8 mouse cellular contexts compared by ENCODE assay signal in genomic region chr19:3946715-3947114, GRCm38 (mm10). TPM values are rescaled to one million over a fixed set of nuclear protein-coding genes. Genes with fewer than 3 reads are reported as not detected.
DNase-seq lines count a peak whose midpoint lies in the region; ATAC-seq and TF ChIP-seq lines count a peak whose summit lies in the region.

No protein-coding gene starts in this region.

- peak; percentile 61 for ATAC-seq in common myeloid progenitor, adult 5-6 weeks (replicated peaks; ENCODE audit: low read depth, poor library complexity, severe bottlenecking)
- ATAC-seq in kidney, postnatal 0 days (replicated peaks; ENCODE audit: low FRiP score, low read depth) = no peak; the same call in 1 of the 2 replicates
- peak; percentile 47; the same call in 1 of the 2 replicates for ATAC-seq in lung, embryonic 14.5 days (ENCODE audit: insufficient read depth)

- TF ChIP-seq CTCF in kidney, postnatal 0 days (IDR thresholded peaks at IDR 0.05; ENCODE audit: low read depth) = peak; percentile 95
- TF ChIP-seq CTCF in lung, embryonic 14.5 days (IDR thresholded peaks at IDR 0.05; ENCODE audit: low read depth) = peak; percentile 96
- peak; percentile 36; the same call in 1 of the 2 replicates for TF ChIP-seq CTCF in olfactory bulb, adult 2 months (IDR thresholded peaks at IDR 0.05; ENCODE audit: insufficient read depth, low read depth, low read length)

- no peak overlapping the region for H3K4me2 ChIP-seq in kidney, postnatal 0 days (ENCODE audit: low read length)
- no peak overlapping the region for H3K4me2 ChIP-seq in lung, embryonic 14.5 days

- no peaks in the 10 kb centered on the region for H3K9me3 ChIP-seq in kidney, postnatal 0 days (replicated peaks; ENCODE audit: low read length)
- no peaks in the 10 kb centered on the region for H3K9me3 ChIP-seq in lung, embryonic 14.5 days (ENCODE audit: low read depth, low read length)

- no peak overlapping the region for H3K9ac ChIP-seq in kidney, postnatal 0 days (ENCODE audit: low read depth, low read length)
- H3K9ac ChIP-seq in lung, embryonic 14.5 days = no peak overlapping the region

- no peaks in the 10 kb centered on the region for H3K36me3 ChIP-seq in kidney, postnatal 0 days (ENCODE audit: insufficient read depth, low read length)
- H3K36me3 ChIP-seq in lung, embryonic 14.5 days (ENCODE audit: insufficient read depth) = no peaks in the 10 kb centered on the region

- intact Hi-C loops in gastrocnemius, postnatal 36 days (cut with DNase I) = loop anchor here (1.0 to 5.0 kb wide), 2 partner anchors 36 to 67 kb away; no protein-coding TSS in a partner anchor

- DNase-seq in CD4-positive helper T cell, adult 2 months (ENCODE audit: low read depth, low spot score) = peak; percentile 62
- DNase-seq in Muller cell, postnatal 12 days (ENCODE audit: inconsistent ontology term) = peak; percentile 36
- DNase-seq in gastrocnemius, postnatal 36 days = peak; percentile 27 to 61
- DNase-seq in kidney, postnatal 0 days (ENCODE audit: low spot score) = peak; percentile 77
- DNase-seq in lung, embryonic 14.5 days = peak; percentile 86
- DNase-seq in thymus, postnatal 14 days = peak; percentile 81

- no peaks in the 10 kb centered on the region for H3K27me3 ChIP-seq in kidney, postnatal 0 days (ENCODE audit: insufficient read depth, low read length)
- H3K27me3 ChIP-seq in lung, embryonic 14.5 days (ENCODE audit: insufficient read depth, low read length) = no peaks in the 10 kb centered on the region

- H3K4me3 ChIP-seq in kidney, postnatal 0 days (replicated peaks; ENCODE audit: low read depth, low read length) = no peak overlapping the region
- no peak overlapping the region for H3K4me3 ChIP-seq in lung, embryonic 14.5 days (ENCODE audit: low read depth, low read length)
- no peak overlapping the region for H3K4me3 ChIP-seq in olfactory bulb, adult 2 months (ENCODE audit: insufficient read depth, low read depth, low read length)

- 17% methylated on average over 2 of the region's 2 CpGs for whole genome bisulfite sequencing in kidney, postnatal 0 days
- 10% methylated on average over 2 of the region's 2 CpGs for WGBS in lung, embryonic 14.5 days
- 24% methylated on average over 2 of the region's 2 CpGs for WGBS in olfactory bulb, adult 2 months

- H3K27ac ChIP-seq in kidney, postnatal 0 days = no peak overlapping the region
- no peak overlapping the region for H3K27ac ChIP-seq in lung, embryonic 14.5 days (ENCODE audit: low read depth)
- H3K27ac ChIP-seq in olfactory bulb, adult 2 months (ENCODE audit: insufficient read depth, low read depth, low read length) = no peak overlapping the region

- TF ChIP-seq POLR2A in olfactory bulb, adult 2 months (IDR thresholded peaks at IDR 0.05; ENCODE audit: insufficient read depth, low read depth, low read length) = no peak

- H3K4me1 ChIP-seq in kidney, postnatal 0 days (replicated peaks; ENCODE audit: insufficient read depth, low read length) = no peaks in the 10 kb centered on the region
- H3K4me1 ChIP-seq in lung, embryonic 14.5 days (ENCODE audit: insufficient read depth) = no peaks in the 10 kb centered on the region
- peaks cover 3% of the 10 kb centered on the region for H3K4me1 ChIP-seq in olfactory bulb, adult 2 months (ENCODE audit: control insufficient read depth, insufficient read depth, low read length)

RNA-seq across cellular contexts. Expression of gene Unc93b1, which starts 11.7 kb away (rescaled TPM):
- total RNA-seq in common myeloid progenitor, adult 5-6 weeks (2017) = 83.0 and 99.7 TPM in 2 replicates
- 1 to 10 TPM; 5.1 to 7.7 TPM for total RNA-seq in gastrocnemius, postnatal 36 days (2021)
- 24.2 and 25.5 TPM in 2 replicates for polyA plus RNA-seq in kidney, postnatal 0 days (2015; fragmentation: Nextera tagmentation; extraction: Ambion mirVana)
- polyA plus RNA-seq in lung, embryonic 14.5 days (2014; fragmentation: Nextera tagmentation; extraction: Ambion mirVana) = 13.3 and 14.8 TPM in 2 replicates
- polyA plus RNA-seq in olfactory bulb, adult 2 months (2012; ENCODE audit: insufficient read depth, insufficient read length, low replicate concordance, missing spikeins) = not detected in 2 replicates

RNA-seq across cellular contexts. Expression of gene Aldh3b3, which starts 11.7 kb away (rescaled TPM):
- 0.41 TPM in 1 of 2 replicates, not detected in the other for total RNA-seq in common myeloid progenitor, adult 5-6 weeks (2017)
- not detected for total RNA-seq in gastrocnemius, postnatal 36 days (2021)
- polyA plus RNA-seq in kidney, postnatal 0 days (2015; fragmentation: Nextera tagmentation; extraction: Ambion mirVana) = 0.07 TPM in 1 of 2 replicates, not detected in the other
- polyA plus RNA-seq in lung, embryonic 14.5 days (2014; fragmentation: Nextera tagmentation; extraction: Ambion mirVana) = not detected in 2 replicates
- polyA plus RNA-seq in olfactory bulb, adult 2 months (2012; ENCODE audit: insufficient read depth, insufficient read length, low replicate concordance, missing spikeins) = not detected in 2 replicates

RNA-seq across cellular contexts. Expression of gene Aldh3b1, which starts 17.1 kb away (rescaled TPM):
- 1.6 and 3.2 TPM in 2 replicates for total RNA-seq in common myeloid progenitor, adult 5-6 weeks (2017)
- 1 to 10 TPM in 1 of 2 experiments, under 1 TPM in 1; 0.92 to 1.6 TPM for total RNA-seq in gastrocnemius, postnatal 36 days (2021)
- polyA plus RNA-seq in kidney, postnatal 0 days (2015; fragmentation: Nextera tagmentation; extraction: Ambion mirVana) = 3.8 and 3.9 TPM in 2 replicates
- polyA plus RNA-seq in lung, embryonic 14.5 days (2014; fragmentation: Nextera tagmentation; extraction: Ambion mirVana) = 3.0 and 3.6 TPM in 2 replicates
- not detected in 2 replicates for polyA plus RNA-seq in olfactory bulb, adult 2 months (2012; ENCODE audit: insufficient read depth, insufficient read length, low replicate concordance, missing spikeins)

RNA-seq across cellular contexts. Expression of gene Aldh3b2, which starts 25.4 kb away (rescaled TPM):
- total RNA-seq in common myeloid progenitor, adult 5-6 weeks (2017) = 0.59 TPM in 1 of 2 replicates, not detected in the other
- under 1 TPM; 0.20 to 0.23 TPM for total RNA-seq in gastrocnemius, postnatal 36 days (2021)
- polyA plus RNA-seq in kidney, postnatal 0 days (2015; fragmentation: Nextera tagmentation; extraction: Ambion mirVana) = 4.2 and 5.8 TPM in 2 replicates
- polyA plus RNA-seq in lung, embryonic 14.5 days (2014; fragmentation: Nextera tagmentation; extraction: Ambion mirVana) = 0.62 and 1.0 TPM in 2 replicates
- not detected in 2 replicates for polyA plus RNA-seq in olfactory bulb, adult 2 months (2012; ENCODE audit: insufficient read depth, insufficient read length, low replicate concordance, missing spikeins)

RNA-seq across cellular contexts. Expression of gene Ndufs8, which starts 34.1 kb away (rescaled TPM):
- total RNA-seq in common myeloid progenitor, adult 5-6 weeks (2017) = 79.4 and 83.5 TPM in 2 replicates
- 100 to 1,000 TPM; 242 to 273 TPM for total RNA-seq in gastrocnemius, postnatal 36 days (2021)
- 417 and 423 TPM in 2 replicates for polyA plus RNA-seq in kidney, postnatal 0 days (2015; fragmentation: Nextera tagmentation; extraction: Ambion mirVana)
- 326 and 335 TPM in 2 replicates for polyA plus RNA-seq in lung, embryonic 14.5 days (2014; fragmentation: Nextera tagmentation; extraction: Ambion mirVana)
- not detected in 2 replicates for polyA plus RNA-seq in olfactory bulb, adult 2 months (2012; ENCODE audit: insufficient read depth, insufficient read length, low replicate concordance, missing spikeins)

Comparison
In these comparisons a context has a peak if more than half of its experiments do, and no peak if none do; other contexts are left out.
1. DNase-seq: peak in every context shown above with its lines; median percentile 86 in lung, embryonic 14.5 days; 81 in thymus, postnatal 14 days; 77 in kidney, postnatal 0 days; 62 in CD4-positive helper T cell, adult 2 months; 44 in gastrocnemius, postnatal 36 days; 36 in Muller cell, postnatal 12 days.
2. CTCF ChIP-seq: peak in every context shown above with its lines; median percentile 96 in lung, embryonic 14.5 days; 95 in kidney, postnatal 0 days; 36 in olfactory bulb, adult 2 months.